Mouse (Mus musculus) mouse trophoblast stem cell (cell line): ENCODE results near the gene Gm20388.

Source experiments
- in situ Hi-C, 2 experiments: fragments of 300-500 bp; cut with MseI, MboI; formaldehyde crosslinking; loops; 2 replicates in 1 of 2; 3 replicates in 1 of 2; pipeline ENCODE4 v1.15.1; 2025

Gm20388 gene

GRCm38 (mm10) chr8:121593293-121593692 is 1682.7 kb downstream of the Gm20388 start:
- in situ Hi-C loops = loop anchor here in 1 of 2 experiments (10.0 kb wide), 1 partner anchor 48 kb away; the partner anchor contains the start of gene 1700018B08Rik

- in situ Hi-C loops = loop anchor here in 1 of 2 experiments (10.0 kb wide), 1 partner anchor 49 kb away; the partner anchor contains the start of gene 1700018B08Rik
Observed at GRCm38 (mm10) chr8:121593983-121594382, 1683.3 kb downstream of the Gm20388 start.

GRCm38 (mm10) chr8:121597492-121597891 is 1686.9 kb downstream of the Gm20388 start:
- in situ Hi-C loops = loop anchor here (5.0 to 10.0 kb wide), 2 partner anchors 50 to 53 kb away; partner anchors contain the start of gene 1700018B08Rik (in 1 of the 2)

- in situ Hi-C loops = loop anchor here (5.0 to 10.0 kb wide), 2 partner anchors 51 to 53 kb away; partner anchors contain the start of gene 1700018B08Rik (in 1 of the 2)
Observed at GRCm38 (mm10) chr8:121598190-121598589, 1687.5 kb downstream of the Gm20388 start.

GRCm38 (mm10) chr8:121598892-121599291 is 1688.3 kb downstream of the Gm20388 start:
- in situ Hi-C loops = loop anchor here (5.0 to 10.0 kb wide), 2 partner anchors 52 to 54 kb away; partner anchors contain the start of gene 1700018B08Rik (in 1 of the 2)

GRCm38 (mm10) chr8:121599842-121600241 is 1689.2 kb downstream of the Gm20388 start:
- in situ Hi-C loops = loop anchor here (5.0 to 10.0 kb wide), 3 partner anchors 53 to 75 kb away; partner anchors contain the start of gene 1700018B08Rik (in 1 of the 2)

GRCm38 (mm10) chr8:121602411-121602810 is 1691.8 kb downstream of the Gm20388 start:
- in situ Hi-C loops = loop anchor here in 1 of 2 experiments (10.0 kb wide), 1 partner anchor 72 kb away; no protein-coding TSS in a partner anchor

- in situ Hi-C loops = loop anchor here in 1 of 2 experiments (10.0 kb wide), 1 partner anchor 72 kb away; no protein-coding TSS in a partner anchor
Observed at GRCm38 (mm10) chr8:121602860-121603259, 1692.2 kb downstream of the Gm20388 start.

GRCm38 (mm10) chr8:121603801-121604200 is 1693.2 kb downstream of the Gm20388 start:
- in situ Hi-C loops = loop anchor here in 1 of 2 experiments (10.0 kb wide), 1 partner anchor 71 kb away; no protein-coding TSS in a partner anchor

- in situ Hi-C loops = loop anchor here in 1 of 2 experiments (10.0 kb wide), 1 partner anchor 67 kb away; no protein-coding TSS in a partner anchor
Observed at GRCm38 (mm10) chr8:121607661-121608060, 1697.0 kb downstream of the Gm20388 start.

GRCm38 (mm10) chr8:121609251-121609650 is 1698.6 kb downstream of the Gm20388 start:
- in situ Hi-C loops = loop anchor here in 1 of 2 experiments (10.0 kb wide), 1 partner anchor 66 kb away; no protein-coding TSS in a partner anchor

GRCm38 (mm10) chr8:121609916-121610315 is 1699.3 kb downstream of the Gm20388 start:
- in situ Hi-C loops = loop anchor here in 1 of 2 experiments (10.0 kb wide), 1 partner anchor 65 kb away; no protein-coding TSS in a partner anchor

- in situ Hi-C loops = no loop called here
Observed at GRCm38 (mm10) chr8:121613419-121613818, 1702.8 kb downstream of the Gm20388 start.

- in situ Hi-C loops = no loop called here
Observed at GRCm38 (mm10) chr8:121619401-121619995, 1708.9 kb downstream of the Gm20388 start.

GRCm38 (mm10) chr8:121620801-121621516 is 1710.3 kb downstream of the Gm20388 start:
- in situ Hi-C loops = no loop called here

GRCm38 (mm10) chr8:121621879-121622278 is 1711.2 kb downstream of the Gm20388 start:
- in situ Hi-C loops = no loop called here

- in situ Hi-C loops = no loop called here
Observed at GRCm38 (mm10) chr8:121623043-121623442, 1712.4 kb downstream of the Gm20388 start.

- in situ Hi-C loops = no loop called here
Observed at GRCm38 (mm10) chr8:121628681-121629080, 1718.0 kb downstream of the Gm20388 start.

GRCm38 (mm10) chr8:121631645-121632071 is 1721.0 kb downstream of the Gm20388 start:
- in situ Hi-C loops = no loop called here

GRCm38 (mm10) chr8:121632401-121632800 is 1721.8 kb downstream of the Gm20388 start:
- in situ Hi-C loops = no loop called here

GRCm38 (mm10) chr8:121635534-121635933 is 1724.9 kb downstream of the Gm20388 start:
- in situ Hi-C loops = no loop called here

- in situ Hi-C loops = no loop called here
Observed at GRCm38 (mm10) chr8:121636180-121636579, 1725.5 kb downstream of the Gm20388 start.
